15 mouse cellular contexts compared by ENCODE assay signal in the genomic region with DNA sequence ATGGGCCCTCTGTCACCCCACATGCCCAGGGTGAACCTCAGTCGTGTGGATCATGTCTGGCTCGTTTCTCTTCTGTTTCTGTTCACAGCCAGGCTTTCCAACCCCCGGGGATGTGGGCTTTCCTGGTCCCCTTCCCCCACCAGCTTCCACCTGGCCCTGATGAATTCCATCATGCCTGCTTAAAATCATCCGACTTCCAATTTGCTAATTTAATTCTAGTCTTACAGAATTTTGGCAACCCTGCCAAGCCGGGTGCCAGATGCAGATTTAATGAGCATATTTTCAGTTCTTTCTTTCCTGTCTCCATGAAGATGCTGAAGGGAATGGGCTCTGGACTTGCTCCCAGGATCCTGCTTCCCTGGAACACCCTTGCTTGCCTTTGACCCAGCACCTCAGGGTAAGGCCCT. TPM values are rescaled to one million over a fixed set of nuclear protein-coding genes. Genes with fewer than 3 reads are reported as not detected.
DNase-seq lines count a peak whose midpoint lies in the region; ATAC-seq lines count a peak whose summit lies in the region.
"Had no signal": no experiment of that assay in that cellular context is flagged by ENCODE, and none has a peak within 500 bp of the region (broad histone marks: within the 10 kb centered on the region; RNA-seq: fewer than 3 reads in every experiment).

No protein-coding gene starts in this region.

- H3K4me1 ChIP-seq in midbrain, embryonic 14.5 days (ENCODE audit: control insufficient read depth, insufficient read depth, low read length), result no peaks in the 10 kb centered on the region
- no peaks in the 10 kb centered on the region for H3K4me1 ChIP-seq in midbrain, embryonic 11.5 days (ENCODE audit: control insufficient read depth, insufficient read depth, low read length)
- H3K4me1 ChIP-seq in intestine, embryonic 16.5 days (ENCODE audit: control insufficient read depth, insufficient read depth, low read length), result 0 out of 2 replicates have a peak, but pooled peaks cover 3% of the 10 kb centered on the region
- H3K4me1 ChIP-seq: midbrain, embryonic 12.5 days had no signal

- H3K4me3 ChIP-seq in midbrain, embryonic 14.5 days (replicated peaks; ENCODE audit: low read depth, low read length), result no peak overlapping the region
- H3K4me3 ChIP-seq in midbrain, embryonic 11.5 days (ENCODE audit: low read depth, low read length), result no peak overlapping the region
- H3K4me3 ChIP-seq in intestine, embryonic 16.5 days (ENCODE audit: low read length), result no peak overlapping the region
- H3K4me3 ChIP-seq: embryonic facial prominence, embryonic 15.5 days; hindbrain, embryonic 15.5 days; midbrain, embryonic 12.5 days had no signal

- DNase-seq in midbrain, embryonic 14.5 days, result peak; percentile 16
- DNase-seq in midbrain, embryonic 11.5 days (ENCODE audit: low spot score, missing footprints), result no peak
- DNase-seq in frontal cortex, postnatal 10 days (ENCODE audit: low spot score in 2 of 2), result peak; percentile 59 to 76
- DNase-seq in left cerebral cortex, adult 18-20 months (ENCODE audit: low spot score in 2 of 2), result peak; percentile 67 to 77
- peak; percentile 74 for DNase-seq in right cerebral cortex, postnatal 4 days
- DNase-seq in lung, postnatal 4 days, result no peak
- no peak for DNase-seq in lung, adult 18-20 months
- DNase-seq: heart, adult 11 months; kidney, postnatal 25 days had no signal

- no peaks in the 10 kb centered on the region for H3K27me3 ChIP-seq in midbrain, embryonic 14.5 days (ENCODE audit: control insufficient read depth, insufficient read depth, low read length)
- H3K27me3 ChIP-seq in midbrain, embryonic 11.5 days (ENCODE audit: control insufficient read depth, insufficient read depth, low read length), result no peaks in the 10 kb centered on the region
- H3K27me3 ChIP-seq in intestine, embryonic 16.5 days (replicated peaks; ENCODE audit: control insufficient read depth, insufficient read depth, low read length), result no peaks in the 10 kb centered on the region
- H3K27me3 ChIP-seq: embryonic facial prominence, embryonic 15.5 days; hindbrain, embryonic 15.5 days had no signal

- H3K36me3 ChIP-seq in midbrain, embryonic 14.5 days (ENCODE audit: control insufficient read depth, insufficient read depth, low read length), result no peaks in the 10 kb centered on the region
- H3K36me3 ChIP-seq in midbrain, embryonic 11.5 days (ENCODE audit: control insufficient read depth, insufficient read depth, low read length), result no peaks in the 10 kb centered on the region
- H3K36me3 ChIP-seq in intestine, embryonic 16.5 days (ENCODE audit: control insufficient read depth, insufficient read depth, low read length), result no peaks in the 10 kb centered on the region
- H3K36me3 ChIP-seq: embryonic facial prominence, embryonic 15.5 days; hindbrain, embryonic 15.5 days; midbrain, embryonic 12.5 days had no signal

- no peak overlapping the region for H3K9ac ChIP-seq in midbrain, embryonic 14.5 days (replicated peaks; ENCODE audit: low read length)
- no peak overlapping the region for H3K9ac ChIP-seq in midbrain, embryonic 11.5 days (ENCODE audit: low read length)
- H3K9ac ChIP-seq in intestine, embryonic 16.5 days (ENCODE audit: low read depth, low read length), result no peak overlapping the region
- H3K9ac ChIP-seq: embryonic facial prominence, embryonic 15.5 days; hindbrain, embryonic 15.5 days; liver, embryonic 14.5 days; midbrain, embryonic 12.5 days had no signal

- no peak overlapping the region for H3K4me2 ChIP-seq in midbrain, embryonic 14.5 days (ENCODE audit: low read length)
- H3K4me2 ChIP-seq in midbrain, embryonic 11.5 days, result no peak overlapping the region
- H3K4me2 ChIP-seq in intestine, embryonic 16.5 days (ENCODE audit: low read depth, low read length), result no peak overlapping the region
- H3K4me2 ChIP-seq: embryonic facial prominence, embryonic 15.5 days; hindbrain, embryonic 15.5 days; midbrain, embryonic 12.5 days had no signal

- no peak overlapping the region for H3K27ac ChIP-seq in midbrain, embryonic 14.5 days (replicated peaks; ENCODE audit: low read depth, low read length)
- no peak overlapping the region for H3K27ac ChIP-seq in midbrain, embryonic 11.5 days (ENCODE audit: low read depth, low read length)
- no peak overlapping the region for H3K27ac ChIP-seq in intestine, embryonic 16.5 days (ENCODE audit: low read length)
- H3K27ac ChIP-seq: embryonic facial prominence, embryonic 15.5 days; hindbrain, embryonic 15.5 days; liver, embryonic 14.5 days; midbrain, embryonic 12.5 days had no signal

- WGBS in midbrain, embryonic 14.5 days, result 59% methylated on average over 5 of the region's 5 CpGs
- 73% methylated on average over 5 of the region's 5 CpGs for WGBS in midbrain, embryonic 11.5 days
- WGBS in intestine, embryonic 16.5 days, result 51% methylated on average over 5 of the region's 5 CpGs

- ATAC-seq in midbrain, embryonic 14.5 days (ENCODE audit: low FRiP score, low TSS enrichment), result no peak
- ATAC-seq in midbrain, embryonic 11.5 days (ENCODE audit: low FRiP score), result no peak
- no peak for ATAC-seq in intestine, embryonic 16.5 days

- no peaks in the 10 kb centered on the region for H3K9me3 ChIP-seq in midbrain, embryonic 14.5 days (ENCODE audit: control insufficient read depth, low read length)
- H3K9me3 ChIP-seq in midbrain, embryonic 11.5 days (ENCODE audit: control insufficient read depth, low read length), result no peaks in the 10 kb centered on the region
- H3K9me3 ChIP-seq in intestine, embryonic 16.5 days (ENCODE audit: control insufficient read depth, low read length), result no peaks in the 10 kb centered on the region
- H3K9me3 ChIP-seq: embryonic facial prominence, embryonic 15.5 days; hindbrain, embryonic 15.5 days; midbrain, embryonic 12.5 days had no signal

RNA-seq across cellular contexts. Expression of gene AL607142.1, which starts 19.7 kb away (rescaled TPM):
- not detected in 2 replicates for polyA plus RNA-seq in midbrain, embryonic 14.5 days (2014; fragmentation: Nextera tagmentation; extraction: Ambion mirVana)
- polyA plus RNA-seq in midbrain, embryonic 11.5 days (2014; fragmentation: Nextera tagmentation; extraction: Ambion mirVana), result not detected in 2 replicates
- total RNA-seq in left cerebral cortex, adult 18-20 months (2021), result not detected
- not detected in 2 replicates for polyA plus RNA-seq in intestine, embryonic 16.5 days (2015; fragmentation: Nextera tagmentation; extraction: Ambion mirVana)
- polyA plus RNA-seq: embryonic facial prominence, embryonic 15.5 days; hindbrain, embryonic 15.5 days; liver, embryonic 14.5 days; midbrain, embryonic 12.5 days; stomach, embryonic 14.5 days had no signal

Comparison
In these comparisons a context has a peak if more than half of its experiments do, and no peak if none do; other contexts are left out.
1. DNase-seq: peak in midbrain, embryonic 14.5 days (single experiment), frontal cortex, postnatal 10 days (2 of 2), left cerebral cortex, adult 18-20 months (2 of 2) and right cerebral cortex, postnatal 4 days (single experiment); none in midbrain, embryonic 11.5 days (single experiment), lung, postnatal 4 days (0 of 2) and lung, adult 18-20 months (0 of 2).